Mouse (Mus musculus) thymus, postnatal 36 days (tissue): Measurements from ENCODE around the gene Ndufc2.
"Not testable (repeated sequence)": the region's sequence is repeated elsewhere in the genome, so short reads cannot be mapped to it uniquely, and the experiment has no call there.

Source experiments
- DNase-seq, 2 experiments: peaks; one replicate each; pipeline ENCODE4 v3.0.0; 2022; ENCODE audit warnings: mixed read lengths in 2 of 2

The Ndufc2 gene

DNA sequence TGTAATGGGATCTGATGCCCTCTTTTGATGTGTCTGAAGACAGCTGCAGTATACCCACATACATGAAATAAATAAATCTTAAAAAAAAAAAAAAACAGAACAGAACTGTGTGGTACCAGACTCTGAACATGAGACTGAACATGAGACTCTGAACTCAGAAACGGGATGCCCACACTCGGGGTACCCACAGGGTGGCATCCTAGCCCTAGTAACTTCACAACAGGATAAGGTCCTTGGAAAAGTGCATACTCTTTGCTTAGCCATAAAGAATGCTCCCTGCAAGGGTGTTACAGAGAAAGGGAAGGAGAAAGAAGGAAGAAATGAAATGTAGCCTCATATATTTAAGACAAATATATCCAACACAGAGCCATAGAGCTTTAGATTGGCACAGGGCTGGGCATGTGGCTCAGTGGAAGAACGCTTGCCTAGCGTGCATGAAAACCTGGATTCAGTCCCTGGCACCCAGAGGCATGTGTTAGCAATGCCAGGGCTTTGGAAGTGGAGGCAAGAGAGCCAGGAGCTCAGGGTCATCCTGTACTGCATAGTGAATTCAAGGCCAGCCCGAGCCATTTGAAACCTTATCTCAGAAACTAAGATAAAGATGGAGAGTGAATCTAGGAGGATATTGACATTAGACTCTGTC, 28.1 kb downstream of the Ndufc2 start:
- DNase-seq: no peak

DNA sequence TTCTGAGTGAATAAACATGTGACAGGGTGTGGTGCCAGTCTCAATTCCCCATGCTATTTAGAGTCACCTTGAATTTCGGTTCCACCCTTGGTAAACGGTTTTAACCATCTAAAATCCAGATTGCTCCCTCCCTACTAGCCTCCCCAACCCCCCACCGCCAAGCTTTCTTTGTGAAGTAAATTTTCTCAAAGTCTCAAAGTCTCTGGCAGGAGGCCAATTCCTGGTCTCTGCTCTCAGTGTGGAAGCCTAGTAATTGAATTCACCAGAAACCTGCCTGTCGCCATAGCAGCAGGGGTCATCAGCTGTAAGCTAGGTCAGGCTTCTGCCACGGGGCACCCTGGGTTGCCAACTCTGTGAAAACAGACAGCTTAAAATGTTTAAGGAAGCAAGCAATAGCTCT, 29.9 kb downstream of the Ndufc2 start:
- no peak for DNase-seq

DNA sequence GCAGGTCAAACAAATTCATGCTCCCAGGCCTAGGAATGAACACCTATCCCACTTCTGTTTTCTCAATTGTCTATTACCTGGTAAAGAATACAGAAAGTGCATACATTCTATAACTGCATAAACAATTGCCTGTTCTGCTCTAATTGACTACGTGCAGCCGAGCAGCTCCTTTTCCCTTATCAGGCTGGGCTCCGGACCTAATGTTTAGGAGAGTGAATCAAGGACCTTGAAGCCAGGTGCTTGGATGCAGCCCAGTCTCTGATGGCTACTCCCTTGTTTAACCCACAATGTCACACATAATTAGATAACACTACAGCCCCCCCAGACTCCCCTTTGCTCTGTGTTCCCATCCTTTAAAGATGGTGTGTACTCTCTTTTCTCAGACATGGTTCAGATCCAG, 33.7 kb downstream of the Ndufc2 start:
- not testable (repeated sequence) for DNase-seq

DNA sequence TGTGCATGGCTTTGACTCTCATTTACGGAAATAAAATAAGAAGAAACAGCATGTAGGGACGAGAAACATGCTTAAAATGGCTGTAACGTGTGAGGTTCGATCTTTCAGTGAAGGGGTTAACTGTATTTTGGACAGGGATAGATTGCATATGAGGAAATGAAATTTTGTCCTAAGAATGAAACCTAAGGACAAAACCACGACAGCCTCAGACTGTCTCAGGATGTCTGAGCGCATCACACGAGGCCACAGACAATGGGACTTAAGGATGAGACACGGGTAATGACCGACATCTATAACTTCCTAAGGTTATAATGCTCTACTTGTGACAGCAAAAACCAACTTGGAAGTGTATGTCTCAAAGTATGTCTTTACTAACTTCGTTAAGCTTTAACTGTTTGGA, 34.7 kb downstream of the Ndufc2 start:
- DNase-seq: no peak

DNA sequence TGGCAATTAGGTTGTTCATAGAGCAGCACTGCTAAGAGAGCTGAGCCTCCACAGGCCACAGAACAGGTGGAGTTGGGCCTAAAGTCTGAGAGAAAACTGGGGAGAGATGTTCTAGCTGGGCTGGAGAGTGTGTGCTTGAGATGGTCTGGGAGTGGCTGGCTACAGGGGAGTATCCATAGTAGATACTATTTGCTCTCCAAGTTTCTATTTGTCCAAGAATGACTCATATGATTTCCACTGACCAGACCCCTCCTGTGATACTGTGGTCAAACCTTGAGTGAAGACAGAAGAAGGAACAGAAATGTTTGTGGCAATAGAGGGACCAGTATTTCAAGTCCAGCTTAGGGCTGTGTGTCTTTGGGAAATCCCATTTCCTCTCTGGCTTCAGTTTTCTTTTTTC, 39.2 kb downstream of the Ndufc2 start:
- no peak for DNase-seq

- peak; percentile 30 to 53 for DNase-seq
These were observed 46.5 kb downstream of the Ndufc2 start for GRCm38 (mm10) chr7:97446171-97446925.

DNA sequence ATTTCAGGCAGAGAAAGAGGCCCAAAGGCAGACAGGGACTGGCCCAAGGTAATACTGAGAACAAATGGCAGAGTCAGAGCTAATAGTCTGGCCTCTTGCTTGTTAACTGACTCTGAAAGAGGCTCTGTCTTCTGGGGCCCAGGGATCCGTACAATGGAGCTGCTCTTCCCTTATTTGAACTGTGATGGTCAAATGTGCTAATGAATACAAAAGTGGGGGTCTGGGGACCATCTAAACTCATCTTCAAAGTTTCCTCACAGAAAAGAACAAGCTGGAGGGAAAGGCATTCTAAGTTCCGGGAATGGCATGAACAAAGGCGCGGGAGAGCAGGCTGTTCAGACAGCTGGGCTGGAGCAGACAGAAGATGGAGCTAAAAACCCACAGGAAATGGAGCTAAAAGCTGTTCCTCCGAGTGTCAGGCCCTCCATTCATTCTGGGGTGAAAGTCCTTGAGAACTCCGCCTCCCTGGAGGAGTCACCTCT, 47.3 kb downstream of the Ndufc2 start:
- DNase-seq: no peak

- DNase-seq: not testable (repeated sequence)
These were observed 51.2 kb downstream of the Ndufc2 start, which contains the start of gene Kctd14 for GRCm38 (mm10) chr7:97451023-97451422. Gene Kctd14, plus strand, starts transcription at chr7:97451323.

DNA sequence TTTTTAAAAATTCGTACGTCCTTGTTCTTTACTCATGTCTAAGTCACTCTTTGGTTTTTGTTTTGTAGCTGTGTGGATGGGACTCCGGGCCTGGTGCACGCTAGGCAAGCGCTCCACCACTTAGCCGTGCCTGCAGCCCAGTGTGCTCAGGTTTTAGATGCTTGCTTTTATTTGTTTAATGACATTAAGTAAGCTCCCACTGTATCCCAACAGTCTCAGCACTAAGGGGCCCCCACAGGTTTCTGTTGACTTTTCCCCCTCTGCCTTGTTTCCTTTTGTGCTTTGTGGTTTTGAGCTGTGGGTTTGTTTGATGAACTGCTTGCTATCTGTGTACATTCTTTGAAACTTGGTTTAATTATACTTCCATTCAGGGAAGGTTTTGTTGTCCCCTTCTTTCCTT, 52.4 kb downstream of the Ndufc2 start:
- no peak for DNase-seq

DNA sequence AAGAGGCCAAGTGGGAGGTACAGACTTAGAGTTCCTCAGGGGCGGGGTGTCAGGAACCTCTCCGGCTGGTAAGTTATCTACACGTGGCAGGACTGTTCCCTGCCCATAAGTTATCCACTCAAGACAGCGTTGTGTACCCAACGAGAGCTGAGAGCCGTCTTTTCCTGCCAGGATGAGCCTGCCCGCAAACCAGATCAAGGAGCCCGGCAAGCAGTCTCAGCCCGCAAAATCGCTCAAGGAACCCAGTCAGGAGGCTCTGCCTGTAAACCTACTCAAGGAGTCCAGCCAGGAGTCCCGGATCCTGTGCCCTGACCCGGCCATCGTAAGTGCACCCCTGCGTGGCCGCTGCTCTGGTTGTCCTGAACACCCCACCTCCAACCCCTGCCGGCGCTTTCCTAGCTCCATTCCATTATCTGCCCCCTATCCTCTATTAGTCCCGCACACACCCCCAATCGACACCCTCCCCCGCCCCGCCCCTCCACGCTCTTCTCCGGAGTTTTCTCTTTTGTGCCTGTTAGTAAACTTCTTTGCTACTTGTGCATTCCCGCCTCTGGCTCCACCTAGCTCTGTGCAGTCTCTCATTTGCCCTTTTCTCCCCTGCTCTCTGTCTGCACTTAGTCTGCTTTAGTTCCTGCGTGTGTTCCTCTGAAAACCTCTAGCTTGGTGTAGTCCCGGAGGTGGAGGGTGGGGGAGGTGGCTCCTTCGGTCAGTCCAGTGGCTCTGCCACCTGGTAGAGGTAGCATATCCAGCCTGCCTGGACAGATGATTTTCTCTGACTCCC, 53.5 kb downstream of the Ndufc2 start:
- DNase-seq: peak; percentile 21 to 22

- DNase-seq: no peak
These were observed 55.0 kb downstream of the Ndufc2 start for GRCm38 (mm10) chr7:97454795-97455194.

GRCm38 (mm10) chr7:97455577-97455976, 55.8 kb downstream of the Ndufc2 start:
- DNase-seq: no peak
